Mouse (Mus musculus): ENCODE data around the gene Slc25a5.

The Slc25a5 gene

DNA sequence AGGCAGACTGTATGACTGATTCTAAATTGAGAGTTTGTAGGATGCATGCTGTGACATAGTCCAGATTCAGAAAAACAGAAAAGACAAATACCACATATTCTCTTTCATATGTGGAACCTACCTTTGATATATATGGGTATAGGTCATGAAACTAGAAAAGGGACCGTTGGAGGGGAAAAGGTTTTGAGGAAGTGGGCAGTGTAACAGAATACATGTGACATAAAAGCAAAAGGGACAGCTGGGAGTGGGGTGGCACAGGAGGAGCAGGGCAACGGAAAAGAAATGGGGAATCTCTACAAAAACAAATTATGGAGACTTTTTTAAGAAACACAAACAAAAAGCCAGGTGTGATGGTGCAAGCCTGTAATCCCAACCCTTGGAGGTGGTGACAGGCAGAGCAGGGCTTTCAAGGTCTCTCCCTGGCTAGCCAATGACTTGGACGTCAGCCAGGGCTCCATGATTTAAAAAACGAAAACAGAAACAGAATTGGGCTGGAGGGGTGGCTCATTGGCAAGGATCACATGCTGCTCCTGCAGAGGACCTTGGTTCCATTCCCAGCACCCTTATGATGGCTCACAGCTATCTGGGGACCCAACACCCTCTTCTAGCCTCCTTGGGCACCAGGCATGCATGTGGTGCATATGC is 48.0 kb downstream of the Slc25a5 start:
- DNase-seq = no peak

DNA sequence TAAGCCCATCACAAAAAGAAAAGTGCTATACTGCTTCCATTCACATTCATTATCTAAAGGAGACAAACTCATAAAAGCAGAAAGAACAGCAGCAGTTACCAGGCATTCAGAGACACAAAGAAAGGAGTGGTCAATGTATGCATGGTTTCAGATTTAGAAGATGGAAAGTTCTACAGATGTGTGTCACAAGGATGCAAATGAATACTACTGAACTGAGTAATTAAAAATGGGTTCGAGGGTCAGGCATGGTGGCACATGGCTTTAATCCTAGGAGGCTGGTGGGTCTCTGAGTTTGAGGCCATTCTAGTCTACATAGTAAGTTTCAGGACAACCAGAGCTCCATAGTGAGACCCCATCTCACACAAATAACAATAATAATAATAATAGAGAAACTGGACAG is 51.7 kb downstream of the Slc25a5 start:
- no peak for DNase-seq

Data from kidney, adult 11 months (tissue).